Mouse (Mus musculus) liver, adult 2 months (tissue): Measurements from ENCODE around the gene Ank. TPM values are rescaled to one million over a fixed set of nuclear protein-coding genes. Genes with fewer than 3 reads are reported as not detected.
A peak's percentile ranks its signal among the peaks of the same experiment; 100 is the strongest.

ENCODE experiments used
- DNase-seq: peaks from one replicate; pipeline ENCODE4 v3.0.0-alpha.2; 2011; ENCODE audit warnings: low read depth, low spot score; ENCODE audit errors: extremely low read depth
- H3K27ac ChIP-seq: fragments of 200-500 bp; replicated peaks from 2 replicates; pipeline ENCODE4 v1.5.1; 2012; ENCODE audit warnings: low read depth, mild to moderate bottlenecking, control low read depth, inconsistent platforms, low read length; ENCODE audit not compliant: insufficient read depth
- H3K27me3 ChIP-seq: fragments of 200-500 bp; 2 replicates; pipeline ENCODE4 v1.6.1; 2012; ENCODE audit warnings: mild to moderate bottlenecking, moderate library complexity, low read length, inconsistent platforms; ENCODE audit not compliant: control insufficient read depth, insufficient read depth
- H3K36me3 ChIP-seq: fragments of 200-500 bp; 2 replicates; pipeline ENCODE4 v1.6.1; 2012; ENCODE audit warnings: low read length, inconsistent platforms; ENCODE audit not compliant: control insufficient read depth, insufficient read depth
- H3K4me1 ChIP-seq: fragments of 200-500 bp; 2 replicates; pipeline ENCODE4 v1.6.1; 2011; ENCODE audit warnings: low read length; ENCODE audit not compliant: control insufficient read depth, insufficient read depth
- H3K4me3 ChIP-seq: fragments of 200-500 bp; 2 replicates; pipeline ENCODE4 v1.5.1; 2011; ENCODE audit warnings: low read depth, mild to moderate bottlenecking, control low read depth, low read length, moderate library complexity; ENCODE audit not compliant: insufficient read depth
- H3K79me2 ChIP-seq: fragments of 200-500 bp; 2 replicates; pipeline ENCODE4 v1.6.1; 2012; ENCODE audit warnings: inconsistent platforms, mild to moderate bottlenecking, low read length, moderate library complexity; ENCODE audit not compliant: control insufficient read depth, insufficient read depth
- H3K9ac ChIP-seq: fragments of 200-500 bp; 2 replicates; pipeline ENCODE4 v1.6.1; 2012; ENCODE audit warnings: low read depth, mild to moderate bottlenecking, control low read depth, inconsistent platforms, low read length
- CTCF ChIP-seq: fragments of 200-500 bp; IDR thresholded peaks from 2 replicates; pipeline ENCODE4 v1.5.1; 2011; ENCODE audit warnings: low read depth, low read length, control low read depth
- POLR2A ChIP-seq: fragments of 200-500 bp; IDR thresholded peaks from 2 replicates; pipeline ENCODE4 v1.6.1; 2011; ENCODE audit warnings: low read length, control low read depth; ENCODE audit not compliant: insufficient read depth; ENCODE audit errors: extremely low read depth
- WGBS: fragments of 180-500 bp; shearing (Covaris S2); methylation state at CpG from one replicate; pipeline ENCODE4 v1.1.7; 2018; 5-methylcytosine and 5-hydroxymethylcytosine counted together
- polyA plus RNA-seq: library from polyadenylated mRNA; depleted of rRNA; stranded (reverse); fragments of >200 nt; gene quantifications from 2 replicates; pipeline ENCODE4 v1.2.3, GENCODE M21; 2012
- total RNA-seq: library from RNA; depleted of rRNA; stranded (reverse); fragments of >200 nt; gene quantifications from 2 replicates; pipeline ENCODE4 v1.2.3, GENCODE M21; 2014

Ank gene
- total and polyA plus RNA-seq, 2 experiments, result 12.3 to 22.6 TPM

DNA sequence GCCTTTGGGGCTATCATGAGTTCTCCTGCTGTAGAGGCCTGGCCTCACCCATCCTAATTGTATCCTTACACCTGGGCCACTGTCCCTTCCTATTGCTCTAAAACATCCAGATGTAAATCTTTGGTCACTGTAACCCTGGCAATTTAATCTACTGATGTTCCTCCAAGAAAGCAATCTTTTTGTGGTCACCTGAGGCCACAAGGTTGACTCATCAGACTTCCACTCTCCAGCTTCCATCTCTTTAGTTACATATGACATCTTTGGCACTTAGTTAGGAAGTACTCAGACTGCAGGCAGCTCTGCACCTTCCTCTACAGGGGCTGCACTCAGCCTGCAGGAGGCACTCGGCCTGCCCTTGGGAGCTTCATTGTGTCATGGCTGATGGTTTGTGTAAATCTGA, 110.4 kb downstream of the Ank start:
- no peaks in the 10 kb centered on the region for H3K4me1 ChIP-seq
- WGBS, result 95% methylated on average over 1 of the region's 1 CpGs
- no peaks in the 10 kb centered on the region; the same call in 1 of the 2 replicates for H3K79me2 ChIP-seq
- H3K36me3 ChIP-seq, result peaks cover 2% of the 10 kb centered on the region
- H3K4me3 ChIP-seq, result no peak overlapping the region
- no peak overlapping the region for H3K9ac ChIP-seq
- no peak for DNase-seq
- no peaks in the 10 kb centered on the region for H3K27me3 ChIP-seq
- TF ChIP-seq CTCF, result no peak
- TF ChIP-seq POLR2A, result no peak
- H3K27ac ChIP-seq, result no peak overlapping the region

DNA sequence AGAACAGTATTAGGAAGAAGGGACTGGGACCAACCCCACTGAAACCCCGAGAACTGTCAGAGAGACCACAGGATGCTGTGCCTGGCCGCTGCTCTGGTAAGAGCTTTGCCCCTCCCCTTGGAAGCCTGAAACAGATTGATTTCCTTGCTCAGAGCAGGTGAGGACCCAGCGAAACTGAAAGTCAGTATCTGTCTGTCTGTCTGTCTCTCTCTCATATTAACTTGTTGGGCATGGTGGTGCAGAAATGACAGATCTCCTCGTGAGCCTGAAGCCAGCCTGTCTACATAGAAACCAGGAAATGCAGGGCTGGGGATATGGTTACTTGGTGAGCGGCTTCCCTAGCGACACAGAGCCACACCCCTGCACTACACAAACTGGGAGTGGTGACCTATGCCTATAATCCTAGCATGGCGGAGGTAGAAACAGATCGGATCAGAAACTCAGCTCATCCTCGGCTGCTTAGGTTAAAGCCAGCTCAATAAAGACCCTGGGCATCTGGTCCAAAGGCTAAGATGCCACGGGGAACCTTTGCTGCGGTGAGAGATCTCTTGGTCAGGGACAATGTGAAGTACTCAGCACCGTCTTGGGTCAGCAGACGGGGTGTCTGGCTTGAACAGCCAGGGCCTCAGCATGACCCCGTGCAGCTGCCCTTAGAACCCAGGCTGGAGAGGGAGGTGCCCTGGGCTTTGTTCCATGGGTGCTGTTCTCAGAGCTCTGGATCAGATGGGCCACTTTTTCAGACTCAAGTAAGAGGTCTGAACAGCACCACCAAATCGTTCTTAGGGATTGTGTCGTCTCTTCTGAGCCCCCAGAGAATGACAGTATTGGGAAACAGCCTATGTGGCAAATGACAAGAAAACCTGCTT, 111.7 kb downstream of the Ank start:
- Histone ChIP-seq H3K27ac (no peak overlapping the region), H3K27me3 (no peaks in the 10 kb centered on the region), H3K36me3 (peaks cover 2% of the 10 kb centered on the region), H3K4me3 (no peak overlapping the region), H3K79me2 (no peaks in the 10 kb centered on the region; the same call in 1 of the 2 replicates), H3K4me1 (no peaks in the 10 kb centered on the region), H3K9ac (no peak overlapping the region)
- peak; percentile 26 for DNase-seq
- 77% methylated on average over 16 of the region's 16 CpGs for WGBS
- no peak for TF ChIP-seq POLR2A
- no peak for TF ChIP-seq CTCF

- 95% methylated on average over 6 of the region's 6 CpGs for WGBS
- H3K4me1 ChIP-seq, result no peaks in the 10 kb centered on the region
- H3K4me3 ChIP-seq, result no peak overlapping the region
- H3K9ac ChIP-seq, result no peak overlapping the region
- no peaks in the 10 kb centered on the region for H3K27me3 ChIP-seq
- TF ChIP-seq POLR2A, result no peak
- no peak for TF ChIP-seq CTCF
- peaks cover 2% of the 10 kb centered on the region; the same call in 1 of the 2 replicates for H3K36me3 ChIP-seq
- DNase-seq, result no peak
- no peak overlapping the region for H3K27ac ChIP-seq
- no peaks in the 10 kb centered on the region; the same call in 1 of the 2 replicates for H3K79me2 ChIP-seq
Measured at GRCm38 (mm10) chr15:27578918-27579317, 112.4 kb downstream of the Ank start.

DNA sequence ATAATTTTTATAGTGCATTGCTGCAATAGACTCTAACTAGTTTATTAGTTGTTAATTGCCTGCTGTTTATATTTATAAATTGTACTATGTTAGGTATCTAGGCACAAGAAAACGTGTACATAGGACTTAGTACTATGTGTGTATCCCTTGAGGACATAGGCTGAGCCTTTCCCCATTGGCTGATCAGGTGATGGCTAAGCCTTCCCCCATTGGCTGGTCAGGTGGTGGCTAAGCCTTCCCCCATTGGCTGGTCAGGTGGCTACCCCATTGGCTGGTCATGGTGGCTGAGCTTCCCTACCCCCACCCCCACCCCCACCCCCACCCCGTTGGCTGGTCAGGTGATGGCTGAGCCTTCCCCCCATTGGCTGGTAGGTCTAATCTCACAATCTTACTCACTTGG, 113.4 kb downstream of the Ank start:
- no peak overlapping the region for H3K9ac ChIP-seq
- H3K79me2 ChIP-seq, result no peaks in the 10 kb centered on the region; the same call in 1 of the 2 replicates
- no peak overlapping the region for H3K27ac ChIP-seq
- TF ChIP-seq CTCF (no peak), POLR2A (no peak)
- no peaks in the 10 kb centered on the region for H3K4me1 ChIP-seq
- peaks cover 2% of the 10 kb centered on the region; the same call in 1 of the 2 replicates for H3K36me3 ChIP-seq
- no peaks in the 10 kb centered on the region for H3K27me3 ChIP-seq
- WGBS, result 74% methylated on average over 2 of the region's 2 CpGs
- H3K4me3 ChIP-seq, result no peak overlapping the region
- DNase-seq, result no peak

GRCm38 (mm10) chr15:27580771-27581170, 114.3 kb downstream of the Ank start:
- Histone ChIP-seq H3K9ac (no peak overlapping the region), H3K36me3 (peaks cover 2% of the 10 kb centered on the region; the same call in 1 of the 2 replicates), H3K27ac (no peak overlapping the region), H3K4me1 (0 out of 2 replicates have a peak, but pooled peaks cover 3% of the 10 kb centered on the region), H3K4me3 (no peak overlapping the region), H3K79me2 (no peaks in the 10 kb centered on the region; the same call in 1 of the 2 replicates), H3K27me3 (no peaks in the 10 kb centered on the region)
- 94% methylated on average over 2 of the region's 2 CpGs for WGBS
- DNase-seq, result no peak
- TF ChIP-seq CTCF (no peak), POLR2A (no peak)

GRCm38 (mm10) chr15:27581640-27582039, 115.2 kb downstream of the Ank start:
- Histone ChIP-seq H3K4me3 (no peak overlapping the region), H3K4me1 (peaks cover 10% of the 10 kb centered on the region), H3K27ac (no peak overlapping the region), H3K36me3 (peaks cover 2% of the 10 kb centered on the region; the same call in 1 of the 2 replicates), H3K79me2 (no peaks in the 10 kb centered on the region; the same call in 1 of the 2 replicates), H3K27me3 (no peaks in the 10 kb centered on the region), H3K9ac (no peak overlapping the region)
- no peak for DNase-seq
- WGBS, result 90% methylated on average over 3 of the region's 3 CpGs
- no peak for TF ChIP-seq CTCF
- TF ChIP-seq POLR2A, result no peak
